Mouse (Mus musculus): ENCODE measurements at regions not wholly inside any gene's neighbourhood (a gene's known extent, or its start where the extent isn't known, plus 50 kb on each side); places are given as distances from the start of the nearest gene placed in this dataset.

GRCm38 (mm10) chr1:57612171-57612570 is 161.8 kb upstream of the Spats2l start:
- TF ChIP-seq CTCF (IDR thresholded peaks at IDR 0.05): no peak
- TF ChIP-seq EP300 (IDR thresholded peaks at IDR 0.05): no peak
